Mouse (Mus musculus) testis, adult 2 months (tissue): Measurements from ENCODE around the gene Ceacam15.

Experiments
- CTCF ChIP-seq: fragments of 200-500 bp; IDR thresholded peaks from 2 replicates; pipeline ENCODE4 v1.5.1; 2012; ENCODE audit warnings: low read depth, mild to moderate bottlenecking, inconsistent platforms, low read length, moderate library complexity; ENCODE audit not compliant: control insufficient read depth, insufficient read depth, insufficient replicate concordance
- POLR2A ChIP-seq: fragments of 200-500 bp; IDR thresholded peaks from 2 replicates; pipeline ENCODE4 v1.6.1; 2012; ENCODE audit warnings: low read depth, mild to moderate bottlenecking, inconsistent platforms, low read length, moderate library complexity; ENCODE audit not compliant: control insufficient read depth

- TF ChIP-seq CTCF = no peak; the same call in 1 of the 2 replicates
- no peak for TF ChIP-seq POLR2A
Observed at GRCm38 (mm10) chr7:16699042-16699441, 23.5 kb upstream of the Ceacam15 start.
